Mouse (Mus musculus): Measurements from ENCODE around the gene Cd86.

The Cd86 gene

GRCm38 (mm10) chr16:36665782-36666181 lies at the start of gene Cd86:
Gene Cd86, minus strand, starts transcription at chr16:36666081.
- DNase-seq = no peak

GRCm38 (mm10) chr16:36711760-36712159 lies 45.9 kb upstream of the Cd86 start:
- DNase-seq = no peak

GRCm38 (mm10) chr16:36710794-36711193 lies 44.9 kb upstream of the Cd86 start:
- no peak for DNase-seq

- DNase-seq = no peak
Observed at GRCm38 (mm10) chr16:36709405-36709804, 43.5 kb upstream of the Cd86 start.

- DNase-seq = no peak
Observed at GRCm38 (mm10) chr16:36708751-36709150, 42.9 kb upstream of the Cd86 start.

GRCm38 (mm10) chr16:36707702-36708423 lies 42.0 kb upstream of the Cd86 start:
- DNase-seq = peak in 1 of 2 experiments; percentile 16

GRCm38 (mm10) chr16:36700484-36700883 lies 34.6 kb upstream of the Cd86 start:
- DNase-seq = no peak

- DNase-seq = no peak
Observed at GRCm38 (mm10) chr16:36697331-36697730, 31.4 kb upstream of the Cd86 start.

GRCm38 (mm10) chr16:36694798-36695290 lies 29.0 kb upstream of the Cd86 start:
- DNase-seq = no peak

GRCm38 (mm10) chr16:36693818-36694413 lies 28.0 kb upstream of the Cd86 start, which contains the start of gene Ildr1:
Gene Ildr1, plus strand, starts transcription at chr16:36693978.
- peak; percentile 55 to 70 for DNase-seq

- no peak for DNase-seq
Observed at GRCm38 (mm10) chr16:36691484-36691883, 25.6 kb upstream of the Cd86 start.

- no peak for DNase-seq
Observed at GRCm38 (mm10) chr16:36688076-36688475, 22.2 kb upstream of the Cd86 start.

- no peak for DNase-seq
Observed at GRCm38 (mm10) chr16:36684325-36684918, 18.5 kb upstream of the Cd86 start.

- DNase-seq = no peak
Observed at GRCm38 (mm10) chr16:36681829-36682228, 15.9 kb upstream of the Cd86 start.

- DNase-seq = no peak
Observed at GRCm38 (mm10) chr16:36675902-36676301, 10.0 kb upstream of the Cd86 start.

GRCm38 (mm10) chr16:36675304-36675703 lies 9.4 kb upstream of the Cd86 start:
- DNase-seq = no peak

GRCm38 (mm10) chr16:36674457-36675204 lies 8.8 kb upstream of the Cd86 start:
- no peak for DNase-seq

GRCm38 (mm10) chr16:36673196-36673595 lies 7.3 kb upstream of the Cd86 start:
- DNase-seq = no peak

GRCm38 (mm10) chr16:36670590-36670989 lies 4.7 kb upstream of the Cd86 start:
- DNase-seq = no peak

- DNase-seq = no peak
Observed at GRCm38 (mm10) chr16:36666448-36667017, 652 bp upstream of the Cd86 start.

GRCm38 (mm10) chr16:36663484-36663883 lies 2.4 kb downstream of the Cd86 start:
- no peak for DNase-seq

- no peak for DNase-seq
Observed at GRCm38 (mm10) chr16:36661330-36661729, 4.6 kb downstream of the Cd86 start.

- no peak for DNase-seq
Observed at GRCm38 (mm10) chr16:36655910-36656309, 10.0 kb downstream of the Cd86 start.
